Mouse (Mus musculus) heart, adult 11 months (tissue): ENCODE measurements around the gene Lsamp.
"Not testable (repeated sequence)": the region's sequence is repeated elsewhere in the genome, so short reads cannot be mapped to it uniquely, and the experiment has no call there.

Experiments
- DNase-seq: peaks from one replicate; pipeline ENCODE4 v3.0.0; 2022

Gene Lsamp

GRCm38 (mm10) chr16:40504262-40504960 is 520.2 kb downstream of the Lsamp start:
- no peak for DNase-seq

GRCm38 (mm10) chr16:40509146-40510030 is 525.2 kb downstream of the Lsamp start:
- DNase-seq: no peak

GRCm38 (mm10) chr16:40536754-40537153 is 552.6 kb downstream of the Lsamp start:
- DNase-seq: peak; percentile 73

GRCm38 (mm10) chr16:40549663-40550062 is 565.5 kb downstream of the Lsamp start:
- no peak for DNase-seq

- no peak for DNase-seq
Observed at GRCm38 (mm10) chr16:40555608-40556007, 571.4 kb downstream of the Lsamp start.

GRCm38 (mm10) chr16:40557680-40558249 is 573.6 kb downstream of the Lsamp start:
- no peak for DNase-seq

- no peak for DNase-seq
Observed at GRCm38 (mm10) chr16:40567431-40567941, 583.3 kb downstream of the Lsamp start.

GRCm38 (mm10) chr16:40572085-40572745 is 588.1 kb downstream of the Lsamp start:
- DNase-seq: peak; percentile 85

- no peak for DNase-seq
Observed at GRCm38 (mm10) chr16:40582076-40582475, 597.9 kb downstream of the Lsamp start.

- DNase-seq: no peak
Observed at GRCm38 (mm10) chr16:40593161-40593560, 609.0 kb downstream of the Lsamp start.

GRCm38 (mm10) chr16:40601431-40602387 is 617.5 kb downstream of the Lsamp start:
- peak; percentile 61 for DNase-seq

- no peak for DNase-seq
Observed at GRCm38 (mm10) chr16:40607509-40607908, 623.3 kb downstream of the Lsamp start.

- not testable (repeated sequence) for DNase-seq
Observed at GRCm38 (mm10) chr16:40616697-40617096, 632.5 kb downstream of the Lsamp start.

- not testable (repeated sequence) for DNase-seq
Observed at GRCm38 (mm10) chr16:40621086-40621485, 636.9 kb downstream of the Lsamp start.

- no peak for DNase-seq
Observed at GRCm38 (mm10) chr16:40627159-40627558, 643.0 kb downstream of the Lsamp start.

GRCm38 (mm10) chr16:40639621-40640371 is 655.6 kb downstream of the Lsamp start:
- DNase-seq: no peak

GRCm38 (mm10) chr16:40652800-40653199 is 668.6 kb downstream of the Lsamp start:
- no peak for DNase-seq

GRCm38 (mm10) chr16:40653508-40653907 is 669.3 kb downstream of the Lsamp start:
- no peak for DNase-seq

- DNase-seq: no peak
Observed at GRCm38 (mm10) chr16:40656347-40656746, 672.2 kb downstream of the Lsamp start.

GRCm38 (mm10) chr16:40656871-40657270 is 672.7 kb downstream of the Lsamp start:
- DNase-seq: no peak

GRCm38 (mm10) chr16:40685531-40685930 is 701.4 kb downstream of the Lsamp start:
- DNase-seq: no peak
